Mouse (Mus musculus): ENCODE measurements around the gene Hoxa2.

DNA sequence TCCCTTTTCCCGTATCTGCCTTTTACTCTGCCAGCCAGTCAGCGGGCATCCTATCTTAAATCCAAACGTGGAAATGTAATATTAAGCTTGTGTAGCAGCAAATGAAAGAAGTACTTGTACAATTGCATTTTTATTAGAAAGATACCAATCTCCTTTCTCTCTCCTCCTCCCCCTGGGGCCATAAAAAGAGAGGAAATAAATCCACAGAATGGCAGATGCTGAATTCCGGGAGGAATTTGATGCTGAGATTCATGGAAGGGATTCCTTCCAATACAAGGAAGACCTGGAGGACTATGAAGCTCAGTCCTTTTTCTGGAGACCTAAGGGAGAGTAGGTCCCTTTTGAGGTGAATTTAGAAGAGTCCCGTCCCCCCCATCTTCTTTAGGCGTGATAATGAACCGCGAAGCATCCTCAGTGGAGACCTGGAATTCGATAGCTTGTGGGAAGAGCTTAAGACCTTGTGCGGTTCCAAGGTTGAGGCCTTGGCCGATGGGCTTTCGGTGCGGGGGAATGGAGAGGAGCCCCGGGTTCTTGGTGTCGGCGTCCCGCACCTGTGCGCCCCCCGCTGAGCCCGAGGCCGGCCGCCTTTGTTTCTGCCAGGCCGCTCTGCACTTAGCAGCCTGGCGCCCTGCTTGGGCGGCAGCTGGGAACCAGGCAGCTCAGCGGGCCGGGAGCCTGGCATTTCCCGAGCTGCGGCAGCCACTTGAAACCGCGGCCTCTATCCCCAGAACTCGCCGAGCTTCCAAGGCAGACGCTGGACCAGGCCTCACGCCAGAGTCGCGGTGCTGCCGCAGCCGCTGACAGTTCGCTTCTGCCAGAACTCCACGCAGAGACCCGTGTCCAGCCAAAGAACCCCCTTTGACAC is 3.8 kb upstream of the Hoxa2 start:
- TF ChIP-seq CTCF (conservative IDR thresholded peaks at IDR 0.05; ENCODE audit: low read length): no peak
- no peak for TF ChIP-seq NANOG (IDR thresholded peaks at IDR 0.05; ENCODE audit: borderline replicate concordance, low read length)

Measured in E14TG2a.4 (cell line).